Mouse (Mus musculus) kidney, adult 11 months (tissue): ENCODE data around the gene Pde2a.
A peak's percentile ranks its signal among the peaks of the same experiment; 100 is the strongest.

Experiments
- DNase-seq: peaks from one replicate; pipeline ENCODE4 v3.0.0; 2022

Pde2a gene

DNA sequence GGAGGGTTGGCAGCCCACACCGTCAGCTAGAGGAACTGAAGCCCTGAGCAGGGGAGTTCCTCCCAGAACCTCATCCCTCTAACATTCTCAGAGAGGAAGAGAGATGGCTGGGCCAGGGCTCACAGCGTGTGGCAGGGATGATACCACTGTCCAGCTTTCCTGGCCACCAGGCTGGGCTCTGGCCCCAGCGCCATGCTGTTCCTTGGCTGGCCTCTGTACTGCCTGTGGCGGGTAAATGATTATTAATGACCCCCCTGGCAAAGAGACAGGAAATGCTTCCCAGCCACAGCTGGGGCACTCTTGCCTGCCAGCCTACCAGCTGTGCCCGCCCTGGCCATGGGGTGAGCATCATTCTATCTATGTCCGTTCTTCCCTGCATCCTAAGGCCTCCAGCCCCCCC lies 33.6 kb downstream of the Pde2a start:
- DNase-seq: no peak

GRCm38 (mm10) chr7:101456318-101456717 lies 34.8 kb downstream of the Pde2a start:
- no peak for DNase-seq

- DNase-seq: no peak
Observed at GRCm38 (mm10) chr7:101456789-101457188, 35.3 kb downstream of the Pde2a start.

DNA sequence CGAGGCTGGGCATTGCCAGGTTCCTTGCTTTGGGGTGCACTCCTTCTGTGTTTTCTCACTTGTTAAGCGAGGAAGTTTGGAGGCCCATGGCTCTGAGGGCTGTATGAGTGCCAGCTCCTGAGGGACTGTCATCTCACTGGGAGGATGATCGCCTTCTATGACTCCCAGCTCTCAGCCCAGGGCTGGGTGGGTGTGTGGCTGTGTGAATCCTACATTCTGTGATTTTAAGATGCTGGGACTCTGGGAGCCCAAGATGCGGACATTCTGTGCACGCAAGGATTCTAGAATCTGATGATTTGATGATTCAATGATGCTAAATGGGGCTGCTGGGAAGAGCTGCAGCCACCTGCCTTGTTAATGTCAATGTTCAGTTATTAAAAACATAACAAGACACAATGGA lies 35.8 kb downstream of the Pde2a start:
- DNase-seq: no peak

DNA sequence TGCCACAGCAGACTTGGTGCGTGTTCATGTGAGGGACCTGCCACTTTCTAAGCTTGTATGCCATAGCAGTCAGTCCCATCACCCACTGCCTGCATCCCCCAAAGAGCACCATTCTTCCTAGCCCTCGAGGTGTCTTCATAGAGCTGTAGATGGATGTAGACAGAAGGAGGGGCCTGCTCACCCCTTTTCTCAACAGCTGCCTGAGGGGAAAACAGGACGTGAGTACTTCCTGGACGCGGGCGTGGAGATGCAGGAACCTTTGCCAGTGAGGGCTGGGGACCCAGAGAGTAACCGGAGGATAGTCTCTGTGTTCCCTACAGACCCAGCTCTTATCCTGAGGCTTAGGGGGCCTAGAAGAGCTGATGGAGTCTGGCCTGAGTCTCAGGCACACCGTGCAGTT lies 36.3 kb downstream of the Pde2a start:
- peak; percentile 38 for DNase-seq

DNA sequence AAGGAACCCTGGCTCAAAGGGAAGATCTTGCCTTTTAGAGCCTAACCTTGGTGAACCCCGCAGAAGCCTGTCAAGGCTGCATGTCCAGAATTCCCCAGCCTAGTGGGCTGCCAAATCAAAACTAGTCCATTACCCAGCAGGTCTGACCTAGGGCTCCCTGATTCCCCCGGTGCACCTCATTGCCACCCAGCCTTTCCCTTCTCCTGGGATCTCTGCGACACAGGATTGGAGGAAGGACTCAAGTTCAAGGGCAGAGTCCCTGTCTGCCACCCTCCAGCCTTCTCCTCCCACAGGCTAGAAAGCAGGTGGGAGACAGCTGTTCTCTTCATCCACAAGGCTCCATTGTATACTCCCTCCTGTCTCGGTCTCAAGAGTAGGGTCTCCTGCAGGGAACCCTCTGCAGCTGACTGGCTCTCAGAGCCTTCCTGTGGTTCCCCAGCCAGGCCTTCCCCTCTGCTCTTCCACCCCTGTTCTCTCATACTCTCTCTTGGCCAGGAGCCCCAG lies 36.8 kb downstream of the Pde2a start:
- no peak for DNase-seq

GRCm38 (mm10) chr7:101459305-101459813 lies 37.9 kb downstream of the Pde2a start:
- no peak for DNase-seq

DNA sequence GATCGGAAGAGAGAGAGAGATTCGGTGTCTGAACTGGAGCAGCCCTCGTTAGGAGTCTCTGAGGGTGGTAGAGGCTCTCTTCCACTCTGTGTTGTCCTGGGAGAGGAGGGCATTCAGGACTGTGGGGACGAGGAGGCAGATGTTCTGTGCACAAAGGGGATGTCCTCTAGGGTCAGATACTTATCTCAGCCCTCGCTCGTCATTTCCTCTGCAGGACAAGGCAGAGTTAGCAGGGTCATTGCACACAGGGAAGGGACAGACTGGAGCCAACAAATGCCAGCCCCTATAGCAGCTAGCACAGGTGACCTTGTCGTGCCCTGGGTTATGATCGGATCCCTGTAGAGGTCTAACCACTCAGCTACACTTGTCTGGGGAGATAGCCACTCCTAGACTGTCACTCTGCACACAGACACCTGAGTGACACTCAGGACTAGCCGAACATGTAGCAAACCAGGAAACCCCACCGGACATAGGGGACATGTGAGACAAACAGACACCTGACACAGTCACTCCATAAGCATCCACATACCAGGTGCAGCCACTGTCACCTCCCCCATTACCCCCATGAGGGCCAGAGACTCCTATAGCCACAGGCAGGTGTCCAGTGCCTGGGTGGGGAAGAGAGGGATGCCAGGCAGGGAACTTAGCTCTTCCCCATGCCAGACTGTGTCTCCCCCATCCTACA lies 38.6 kb downstream of the Pde2a start:
- peak; percentile 35 for DNase-seq

DNA sequence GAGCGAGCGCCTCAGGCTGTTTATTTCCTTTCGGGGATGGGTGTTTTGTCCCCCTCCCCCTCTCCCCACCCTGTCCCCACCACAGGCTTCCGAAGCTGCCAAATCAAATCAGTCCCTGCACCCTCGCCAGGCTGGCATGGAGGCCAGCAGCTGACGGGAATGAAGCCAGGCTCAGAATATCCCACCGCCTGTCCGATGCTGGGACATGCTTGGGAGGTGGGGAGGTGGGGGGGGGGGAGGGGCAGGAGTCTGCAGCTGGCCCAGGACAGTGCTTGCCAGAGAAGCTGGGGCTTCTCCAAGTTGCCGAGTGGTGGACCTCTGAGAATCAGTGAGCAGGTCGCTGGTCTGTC lies 39.1 kb downstream of the Pde2a start:
- no peak for DNase-seq

DNA sequence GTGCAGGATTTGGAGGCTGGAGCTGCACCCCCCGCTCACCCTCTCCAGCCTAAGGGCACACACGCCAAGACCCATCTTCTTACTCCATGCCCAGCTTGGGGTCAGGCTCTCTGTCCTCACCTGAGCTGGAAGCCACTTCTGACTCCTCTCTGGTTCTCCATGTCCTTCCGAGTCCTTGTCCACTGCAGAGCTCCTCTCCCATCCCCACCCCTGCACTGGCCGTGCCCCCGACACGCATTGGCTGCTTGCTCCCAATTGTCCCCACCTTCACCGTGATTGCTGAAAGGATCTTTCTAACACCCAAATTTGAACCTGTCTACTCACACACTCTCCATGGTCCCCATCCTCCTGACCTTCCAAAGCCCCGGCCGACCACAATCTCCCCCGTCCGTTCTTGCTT lies 40.1 kb downstream of the Pde2a start:
- DNase-seq: no peak

DNA sequence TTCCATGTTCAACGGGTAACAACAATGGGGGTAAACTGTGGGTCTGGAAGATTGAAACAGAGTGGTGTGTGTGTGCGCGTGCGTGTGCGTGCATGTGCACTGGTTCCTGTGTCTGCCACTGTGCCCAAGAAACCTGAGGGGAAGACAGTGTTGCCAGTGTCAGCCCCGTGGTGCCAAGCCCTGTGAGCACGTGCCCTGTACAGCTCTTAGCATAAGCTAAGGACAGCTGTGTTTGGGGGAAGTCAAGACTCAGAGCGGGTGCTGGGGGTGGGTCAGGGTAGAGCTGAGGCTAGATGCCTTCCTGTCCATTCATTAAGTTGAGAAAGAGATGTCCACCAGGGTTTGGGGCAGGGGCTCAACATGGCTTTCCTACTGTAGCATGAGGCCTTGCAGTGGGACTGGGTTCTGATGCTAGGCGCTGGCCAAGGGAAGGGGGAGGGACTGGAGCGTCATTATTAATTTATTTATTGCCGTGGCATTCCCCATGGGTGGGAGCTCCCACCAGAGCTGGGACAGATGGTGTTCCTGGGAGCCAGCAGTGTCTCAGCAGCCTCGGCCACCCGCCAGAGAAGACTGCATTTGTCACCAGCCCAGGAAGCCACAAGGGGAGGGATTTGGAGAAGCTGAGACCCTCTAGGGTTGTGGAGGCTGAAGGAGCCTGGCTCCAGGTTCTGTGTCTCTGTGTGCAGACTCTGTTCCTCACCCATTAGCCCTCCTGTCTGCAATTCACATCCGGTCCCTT lies 41.0 kb downstream of the Pde2a start:
- DNase-seq: no peak

DNA sequence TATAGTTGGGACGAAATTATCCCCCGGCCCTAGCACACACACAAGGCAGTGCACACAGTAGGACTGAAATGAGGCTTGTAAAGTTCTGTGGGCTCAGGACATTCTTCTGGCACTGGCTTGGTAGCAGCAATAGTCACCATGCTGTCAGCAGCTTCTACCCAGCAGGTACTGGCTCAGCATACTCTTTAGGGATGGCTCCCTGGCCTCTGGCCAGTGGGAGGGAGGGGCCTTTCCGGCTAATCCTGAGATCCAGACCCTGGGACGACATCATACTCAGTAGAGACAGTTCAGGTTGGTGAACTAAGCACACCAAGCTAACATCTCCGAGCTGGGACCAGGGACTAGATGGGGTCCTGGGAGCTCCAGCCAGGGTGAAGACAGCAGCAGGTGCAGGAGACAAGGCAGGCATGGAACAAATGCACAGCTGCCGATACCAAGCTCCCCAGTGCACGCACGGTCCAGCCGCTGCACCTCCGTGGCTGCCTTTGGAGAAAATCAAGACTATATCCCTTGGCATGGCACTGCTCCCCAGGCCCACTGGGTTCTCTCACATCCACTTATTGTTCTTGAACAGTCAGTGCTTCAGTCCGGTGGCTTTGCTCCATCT lies 42.3 kb downstream of the Pde2a start:
- DNase-seq: no peak

DNA sequence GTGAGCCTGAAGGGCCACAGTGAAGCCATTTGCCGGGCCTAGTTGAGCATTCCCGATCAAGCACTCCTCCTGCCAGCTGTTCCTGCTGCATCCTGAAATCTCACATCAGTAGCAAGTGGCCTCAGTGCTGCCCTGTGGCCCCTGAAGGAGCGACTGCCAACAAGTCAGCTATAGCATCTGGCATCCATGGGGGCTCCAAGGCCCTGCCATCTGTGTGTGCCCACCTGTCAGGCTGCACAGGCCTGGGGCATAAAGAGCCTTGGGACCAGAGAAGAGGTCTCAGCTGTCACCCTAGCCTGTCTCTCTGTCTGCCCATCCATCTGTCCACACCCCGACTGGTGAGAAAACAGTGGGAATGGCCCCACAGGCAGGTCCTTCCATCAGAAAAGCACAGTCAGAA lies 43.4 kb downstream of the Pde2a start:
- no peak for DNase-seq

- peak; percentile 82 for DNase-seq
Observed at GRCm38 (mm10) chr7:101465392-101465791, 43.9 kb downstream of the Pde2a start.

DNA sequence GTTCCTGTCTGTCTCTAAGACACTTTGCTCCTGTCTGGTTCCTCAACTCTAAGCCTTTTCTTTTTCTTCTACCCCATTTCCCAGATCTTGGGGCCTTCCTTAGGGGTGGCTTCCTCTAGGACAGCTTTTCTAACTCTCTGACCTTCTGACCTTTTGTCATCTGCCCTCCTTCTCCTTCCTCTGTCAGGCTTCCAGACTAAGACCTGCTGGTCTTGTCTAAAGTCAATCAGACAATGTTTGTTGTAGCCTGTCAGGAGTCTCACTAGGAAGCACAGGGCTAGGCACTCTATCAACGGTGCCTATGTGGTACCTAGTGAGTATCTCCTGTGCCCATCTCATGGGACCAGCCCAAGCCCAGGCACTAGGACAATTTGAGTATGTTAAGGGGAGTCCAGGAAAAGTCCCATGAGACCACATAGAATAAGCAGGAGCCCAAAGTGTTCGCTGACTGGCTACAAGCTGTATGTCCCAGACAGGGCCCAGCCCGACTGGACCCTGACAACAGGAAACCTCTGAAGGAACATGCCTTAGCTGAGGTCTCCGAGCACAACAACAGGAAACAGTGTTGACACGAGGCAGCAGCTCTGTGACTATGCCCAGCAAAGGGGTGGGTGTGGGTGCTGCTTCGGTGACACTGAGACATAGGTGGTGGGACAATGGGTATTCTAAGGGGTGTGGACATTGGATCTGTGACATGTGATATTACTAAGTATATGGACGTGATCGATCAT lies 44.5 kb downstream of the Pde2a start:
- DNase-seq: peak; percentile 70

GRCm38 (mm10) chr7:101466581-101467081 lies 45.1 kb downstream of the Pde2a start:
- DNase-seq: no peak

GRCm38 (mm10) chr7:101471423-101471822 lies 49.9 kb downstream of the Pde2a start:
- no peak for DNase-seq

DNA sequence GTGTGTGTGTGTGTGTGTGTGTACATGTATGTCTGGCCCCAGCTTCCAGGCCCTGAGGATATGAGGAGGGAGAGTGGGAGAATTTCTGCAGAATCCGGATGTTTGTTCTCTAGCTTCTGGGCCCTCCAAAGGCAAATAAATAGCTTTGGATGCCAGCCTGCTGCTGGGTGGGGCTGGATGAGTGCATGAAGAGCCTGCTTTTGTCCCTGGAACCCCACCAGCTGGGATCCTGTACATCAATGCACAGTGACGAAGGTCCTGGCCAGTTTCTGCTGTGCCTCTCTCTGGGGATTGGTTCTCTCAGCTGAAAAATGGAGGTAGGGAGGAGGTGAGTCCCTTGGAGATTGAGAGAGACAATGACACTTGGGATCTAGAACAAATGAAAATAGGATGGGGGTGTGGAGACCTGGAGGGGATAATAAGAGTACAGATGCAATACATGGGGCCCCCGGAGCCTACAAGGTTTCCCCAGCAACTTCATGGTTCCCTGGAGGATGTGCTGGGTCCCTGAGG lies 50.5 kb downstream of the Pde2a start:
- DNase-seq: no peak

DNA sequence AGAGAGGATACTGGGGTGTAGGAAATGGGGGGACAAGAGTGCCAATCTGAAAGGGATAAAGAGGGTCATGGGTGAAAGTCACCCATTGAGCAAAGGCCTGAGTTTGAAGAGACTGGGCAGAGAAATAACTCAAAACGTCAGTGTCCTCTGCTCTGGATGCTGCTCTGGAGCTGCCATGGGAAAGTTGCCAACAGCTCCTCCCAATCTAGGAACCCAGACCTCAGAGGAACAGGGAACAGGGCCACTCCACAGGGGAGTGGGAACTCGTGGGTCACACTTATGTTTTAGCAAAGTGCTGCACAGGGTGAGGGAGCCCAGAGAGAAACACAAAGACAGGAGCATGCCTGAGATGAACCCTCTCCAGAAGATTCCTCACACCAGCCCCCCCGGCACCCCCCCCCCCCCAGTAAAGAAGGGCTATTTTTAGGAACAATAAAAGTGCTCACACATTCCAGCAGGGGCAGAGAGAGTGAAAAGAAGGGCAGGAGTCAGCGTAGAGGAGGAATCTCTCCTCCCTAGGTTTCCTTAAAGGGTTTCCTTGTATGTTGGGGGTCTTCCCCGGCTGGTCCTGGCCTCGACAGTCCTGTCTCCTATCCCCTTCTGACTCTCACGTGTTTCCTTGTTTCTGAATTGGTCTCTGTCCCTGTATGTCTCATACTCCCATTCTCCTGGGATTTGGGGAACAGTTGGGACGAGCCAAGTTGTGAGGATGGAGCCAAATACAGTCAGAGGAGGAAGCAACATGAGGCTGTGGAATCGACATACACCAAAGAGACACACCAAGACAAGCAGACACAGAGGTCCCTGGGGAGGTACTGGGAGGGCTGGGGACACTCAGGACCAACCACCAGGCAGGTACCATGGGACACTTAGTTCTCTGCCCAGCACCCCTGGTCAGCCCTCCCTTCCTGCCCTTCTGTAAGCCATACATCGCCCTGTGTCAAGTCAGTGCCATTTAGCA lies 51.4 kb downstream of the Pde2a start:
- no peak for DNase-seq

DNA sequence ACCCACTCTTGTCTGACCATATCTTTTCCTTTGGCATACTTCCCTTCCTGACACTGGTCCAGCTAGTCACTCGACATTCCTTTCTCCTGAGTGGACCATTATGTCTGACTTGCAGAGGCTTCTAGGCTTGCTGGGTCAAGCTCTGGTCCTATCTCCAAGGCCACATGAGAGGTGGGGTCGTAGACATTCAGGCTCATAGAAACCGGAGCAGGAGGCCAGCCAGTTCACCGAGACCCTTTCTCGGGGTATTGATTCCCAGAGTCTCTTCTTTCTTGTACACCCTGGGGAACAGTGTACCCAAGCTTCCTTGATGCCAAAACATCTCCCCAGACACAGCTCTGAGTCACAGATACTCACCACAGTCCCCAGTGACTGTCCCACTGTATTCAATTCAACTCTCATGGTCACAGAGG lies 52.9 kb downstream of the Pde2a start:
- DNase-seq: no peak

- no peak for DNase-seq
Observed at GRCm38 (mm10) chr7:101476028-101476427, 54.5 kb downstream of the Pde2a start.

- DNase-seq: no peak
Observed at GRCm38 (mm10) chr7:101476493-101476892, 55.0 kb downstream of the Pde2a start.
